Mouse (Mus musculus) heart, adult 2 months (tissue): ENCODE measurements at regions not wholly inside any gene's neighbourhood (a gene's known extent, or its start where the extent isn't known, plus 50 kb on each side); places are given as distances from the start of the nearest gene placed in this dataset.

Source experiments
- DNase-seq, 2 experiments: peaks; one replicate each; pipeline ENCODE4 v3.0.0; 2021
- H3K27ac ChIP-seq: fragments of 200-600 bp; 2 replicates; pipeline ENCODE4 v1.8.1; 2022
- H3K27me3 ChIP-seq: fragments of 200-500 bp; 2 replicates; pipeline ENCODE4 v1.6.1; 2012; ENCODE audit warnings: mild to moderate bottlenecking, low read length, inconsistent platforms, mixed read lengths; ENCODE audit not compliant: control insufficient read depth, insufficient read depth
- H3K36me3 ChIP-seq: fragments of 200-500 bp; 2 replicates; pipeline ENCODE4 v1.6.1; 2012; ENCODE audit warnings: low read length, inconsistent platforms; ENCODE audit not compliant: control insufficient read depth, insufficient read depth
- H3K4me1 ChIP-seq: fragments of 200-500 bp; 2 replicates; pipeline ENCODE4 v1.6.1; 2011; ENCODE audit warnings: low read length; ENCODE audit not compliant: control insufficient read depth, insufficient read depth
- H3K4me3 ChIP-seq: fragments of 200-600 bp; 2 replicates; pipeline ENCODE4 v1.8.1; 2022
- H3K79me2 ChIP-seq: fragments of 200-500 bp; replicated peaks from 2 replicates; pipeline ENCODE4 v1.6.1; 2012; ENCODE audit warnings: mild to moderate bottlenecking, inconsistent platforms, low read length, moderate library complexity, mixed read lengths; ENCODE audit not compliant: control insufficient read depth, insufficient read depth
- H3K9ac ChIP-seq: fragments of 200-500 bp; 2 replicates; pipeline ENCODE4 v1.6.1; 2012; ENCODE audit warnings: low read depth, mild to moderate bottlenecking, control low read depth, inconsistent platforms, low read length, mixed read lengths
- CTCF ChIP-seq: fragments of 200-600 bp; IDR thresholded peaks from 2 replicates; pipeline ENCODE4 v1.8.1; 2022; ENCODE audit warnings: antibody characterized with exemption, mild to moderate bottlenecking, moderate library complexity
- EP300 ChIP-seq: fragments of 200-500 bp; IDR thresholded peaks from 2 replicates; pipeline ENCODE4 v1.6.1; 2011; ENCODE audit warnings: low read depth, low read length, control low read depth; ENCODE audit not compliant: insufficient read depth
- POLR2A ChIP-seq: fragments of 200-500 bp; IDR thresholded peaks from 2 replicates; pipeline ENCODE4 v1.6.1; 2011; ENCODE audit warnings: mild to moderate bottlenecking, low read depth, low read length, control low read depth; ENCODE audit not compliant: insufficient read depth
- WGBS: fragments of 180-500 bp; shearing (Covaris S2); methylation state at CpG from one replicate; pipeline ENCODE4 v1.1.7; 2018; 5-methylcytosine and 5-hydroxymethylcytosine counted together
- intact Hi-C: fragments of 180-260 bp; cut with DNase I; formaldehyde crosslinking; loops from one replicate; pipeline ENCODE4 v1.15.1; 2025

GRCm38 (mm10) chr6:93061741-93062140 is 118.4 kb upstream of the Adamts9 start:
- no peak overlapping the region for H3K27ac ChIP-seq
- H3K4me1 ChIP-seq, result peaks cover 8% of the 10 kb centered on the region
- intact Hi-C loops, result loop anchor here (10.0 kb wide), 1 partner anchor 277 kb away; no protein-coding TSS in a partner anchor
- no peaks in the 10 kb centered on the region for H3K79me2 ChIP-seq
- no peak for DNase-seq
- WGBS, result 65% methylated on average over 3 of the region's 3 CpGs
- H3K4me3 ChIP-seq, result no peak overlapping the region
- H3K9ac ChIP-seq, result no peak overlapping the region
- H3K27me3 ChIP-seq, result no peaks in the 10 kb centered on the region
- TF ChIP-seq EP300 (no peak), CTCF (no peak), POLR2A (no peak)
- H3K36me3 ChIP-seq, result peaks cover 11% of the 10 kb centered on the region; the same call in 1 of the 2 replicates

- H3K27me3 ChIP-seq, result no peaks in the 10 kb centered on the region
- no peaks in the 10 kb centered on the region for H3K36me3 ChIP-seq
- H3K4me1 ChIP-seq, result peaks cover 4% of the 10 kb centered on the region
- DNase-seq, result no peak
- 44% methylated on average over 2 of the region's 2 CpGs for WGBS
- H3K27ac ChIP-seq, result no peak overlapping the region
- TF ChIP-seq EP300 (no peak), CTCF (no peak), POLR2A (no peak)
- H3K9ac ChIP-seq, result no peak overlapping the region
- no peaks in the 10 kb centered on the region for H3K79me2 ChIP-seq
- H3K4me3 ChIP-seq, result no peak overlapping the region
- intact Hi-C loops, result no loop called here
Observed at GRCm38 (mm10) chr6:93045524-93045923, 102.2 kb upstream of the Adamts9 start.

GRCm38 (mm10) chr6:93041041-93041440 is 97.7 kb upstream of the Adamts9 start:
- DNase-seq, result no peak
- 51% methylated on average over 3 of the region's 3 CpGs for WGBS
- H3K27ac ChIP-seq, result no peak overlapping the region
- H3K9ac ChIP-seq, result no peak overlapping the region
- TF ChIP-seq POLR2A, result no peak
- no peaks in the 10 kb centered on the region for H3K79me2 ChIP-seq
- H3K27me3 ChIP-seq, result no peaks in the 10 kb centered on the region
- H3K36me3 ChIP-seq, result no peaks in the 10 kb centered on the region
- intact Hi-C loops, result no loop called here
- peaks cover 4% of the 10 kb centered on the region for H3K4me1 ChIP-seq
- no peak overlapping the region for H3K4me3 ChIP-seq

GRCm38 (mm10) chr6:93031812-93032330 is 88.6 kb upstream of the Adamts9 start:
- no peak for TF ChIP-seq CTCF
- TF ChIP-seq POLR2A, result no peak
- TF ChIP-seq EP300, result no peak
- intact Hi-C loops, result no loop called here
- no peaks in the 10 kb centered on the region for H3K4me1 ChIP-seq
- no peaks in the 10 kb centered on the region for H3K36me3 ChIP-seq
- H3K9ac ChIP-seq, result no peak overlapping the region
- H3K27me3 ChIP-seq, result no peaks in the 10 kb centered on the region
- 56% methylated on average over 1 of the region's 1 CpGs for WGBS
- H3K79me2 ChIP-seq, result no peaks in the 10 kb centered on the region
- no peak for DNase-seq
- no peak overlapping the region for H3K4me3 ChIP-seq
- H3K27ac ChIP-seq, result no peak overlapping the region

- TF ChIP-seq POLR2A (no peak), CTCF (0 out of 2 replicates have a peak, but pooled peaks have one; percentile 3)
- intact Hi-C loops, result no loop called here
- Histone ChIP-seq H3K9ac (no peak overlapping the region), H3K27me3 (no peaks in the 10 kb centered on the region), H3K4me3 (no peak overlapping the region), H3K27ac (peak overlapping the region; percentile 5; the same call in 1 of the 2 replicates), H3K36me3 (peaks cover 2% of the 10 kb centered on the region; the same call in 1 of the 2 replicates), H3K4me1 (peaks cover 3% of the 10 kb centered on the region), H3K79me2 (no peaks in the 10 kb centered on the region)
- peak; percentile 56 to 69 for DNase-seq
- 35% methylated on average over 9 of the region's 9 CpGs for WGBS
Observed at GRCm38 (mm10) chr6:93026068-93027022, 83.1 kb upstream of the Adamts9 start.

GRCm38 (mm10) chr6:93014534-93014933 is 71.2 kb upstream of the Adamts9 start:
- Histone ChIP-seq H3K4me3 (no peak overlapping the region), H3K27me3 (no peaks in the 10 kb centered on the region), H3K36me3 (no peaks in the 10 kb centered on the region), H3K27ac (no peak overlapping the region), H3K4me1 (peaks cover 3% of the 10 kb centered on the region), H3K9ac (no peak overlapping the region), H3K79me2 (no peaks in the 10 kb centered on the region)
- 97% methylated on average over 1 of the region's 1 CpGs for WGBS
- intact Hi-C loops, result no loop called here
- TF ChIP-seq POLR2A (no peak), EP300 (no peak), CTCF (no peak)
- DNase-seq, result no peak
